Comparison of ENCODE assay signal across 8 mouse cellular contexts in the genomic region with DNA sequence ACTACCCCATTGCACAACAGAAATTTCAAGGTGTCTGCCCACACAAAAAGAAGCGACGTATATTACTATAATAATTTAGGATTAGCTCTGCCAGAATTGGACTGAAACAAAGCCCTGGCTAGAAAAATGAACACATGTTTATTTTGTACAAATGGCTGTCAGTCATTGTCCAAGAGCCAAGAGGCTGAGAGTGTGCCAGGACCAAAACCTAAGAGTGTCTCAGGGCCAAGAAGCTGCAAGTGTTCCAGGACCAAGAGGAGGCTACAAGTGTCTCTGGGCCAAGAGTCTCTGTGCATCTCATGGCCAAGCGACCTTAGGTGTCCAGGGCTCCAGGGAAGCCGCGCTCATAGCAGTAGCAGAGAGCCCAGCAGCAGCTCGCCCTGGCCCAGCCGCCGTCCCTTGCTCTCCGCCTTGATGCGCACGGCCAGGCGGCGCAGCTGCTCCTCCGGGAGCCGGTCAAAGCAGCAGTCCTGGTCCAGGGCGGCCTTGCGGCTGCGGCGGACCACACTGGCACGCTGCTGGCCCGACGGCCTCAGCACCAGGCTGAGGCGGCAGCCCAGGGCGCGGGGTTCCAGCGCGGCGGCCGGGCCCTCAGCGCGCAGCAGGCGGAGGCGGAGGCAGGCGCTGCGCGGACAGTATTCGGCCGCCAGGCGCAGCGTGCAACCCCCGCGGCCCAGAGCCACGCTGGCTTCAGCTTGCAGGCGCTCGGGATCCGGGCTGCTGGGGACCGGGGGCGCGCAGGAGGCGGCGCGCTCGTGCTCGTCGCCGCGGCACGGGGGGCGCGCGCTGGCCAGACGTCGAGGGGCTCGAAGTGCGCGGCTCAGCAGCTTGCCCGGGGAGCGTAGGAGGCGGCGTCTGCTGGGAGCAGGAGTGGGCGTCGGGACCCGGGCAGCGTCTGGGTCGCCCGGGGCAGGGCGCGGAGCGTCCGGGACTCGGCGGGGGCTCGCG. TPM values are rescaled to one million over a fixed set of nuclear protein-coding genes. Genes with fewer than 3 reads are reported as not detected.
DNase-seq lines count a peak whose midpoint lies in the region; ATAC-seq and TF ChIP-seq lines count a peak whose summit lies in the region.

No protein-coding gene starts in this region.

- H3K4me1 ChIP-seq in forebrain, embryonic 10.5 days, result peaks cover 21% of the 10 kb centered on the region
- peaks cover 15% of the 10 kb centered on the region; the same call in 1 of the 2 replicates for H3K4me1 ChIP-seq in stomach, embryonic 15.5 days

- H3K36me3 ChIP-seq in forebrain, embryonic 10.5 days (replicated peaks), result no peaks in the 10 kb centered on the region
- H3K36me3 ChIP-seq in stomach, embryonic 15.5 days, result no peaks in the 10 kb centered on the region

- WGBS in forebrain, embryonic 10.5 days, result 2% methylated on average over 84 of the region's 84 CpGs
- WGBS in stomach, embryonic 15.5 days, result 2% methylated on average over 84 of the region's 84 CpGs

- H3K9me3 ChIP-seq in forebrain, embryonic 10.5 days, result no peaks in the 10 kb centered on the region
- no peaks in the 10 kb centered on the region for H3K9me3 ChIP-seq in stomach, embryonic 15.5 days

- H3K4me2 ChIP-seq in stomach, embryonic 15.5 days, result peak overlapping the region; percentile 91

- peak overlapping the region; percentile 59; the same call in 1 of the 2 replicates for H3K27ac ChIP-seq in forebrain, embryonic 10.5 days
- H3K27ac ChIP-seq in stomach, embryonic 15.5 days, result peak overlapping the region; percentile 1; the same call in 1 of the 2 replicates

- 0 out of 2 replicates have a peak, but pooled peaks have one; percentile 6 for TF ChIP-seq POLR2A in brain, embryonic 14.5 days (IDR thresholded peaks at IDR 0.05; ENCODE audit: borderline replicate concordance, extremely low read depth, insufficient read depth, insufficient read length, poor library complexity, severe bottlenecking)

- ATAC-seq in stomach, embryonic 15.5 days (ENCODE audit: insufficient read depth, low FRiP score, low read depth), result peak; percentile 85

- 0 out of 2 replicates have a peak overlapping the region, but pooled peaks have one; percentile 22 for H3K9ac ChIP-seq in stomach, embryonic 15.5 days

- intact Hi-C loops in heart, postnatal 14 days (cut with DNase I), result no loop called here
- intact Hi-C loops in left cerebral cortex, postnatal 14 days (cut with DNase I), result no loop called here

- peaks cover 61% of the 10 kb centered on the region for H3K27me3 ChIP-seq in forebrain, embryonic 10.5 days (ENCODE audit: poor library complexity, severe bottlenecking)
- peaks cover 24% of the 10 kb centered on the region; the same call in 1 of the 2 replicates for H3K27me3 ChIP-seq in stomach, embryonic 15.5 days (replicated peaks)

- no peak for TF ChIP-seq CTCF in brain, embryonic 14.5 days (IDR thresholded peaks at IDR 0.05; ENCODE audit: borderline replicate concordance, extremely low read depth, insufficient read depth, insufficient read length)

- H3K4me3 ChIP-seq in forebrain, embryonic 10.5 days, result peak overlapping the region; percentile 58
- H3K4me3 ChIP-seq in stomach, embryonic 15.5 days (replicated peaks), result peak overlapping the region; percentile 50

- peak; percentile 71 for DNase-seq in adrenal gland, adult 2 months
- no peak for DNase-seq in adrenal gland, adult 8-10 months
- DNase-seq in brain, embryonic 14.5 days (ENCODE audit: low read depth), result peak; percentile 75
- DNase-seq in forebrain, embryonic 10.5 days (ENCODE audit: extremely low spot score, low spot score), result peak; percentile 45
- peak; percentile 58 to 71 for DNase-seq in heart, postnatal 14 days
- DNase-seq in left cerebral cortex, postnatal 14 days (ENCODE audit: low spot score in 2 of 2), result peak; percentile 58 to 61
- DNase-seq in mesoderm, embryonic 11.5 days (ENCODE audit: low read depth, low spot score), result peak; percentile 63

RNA-seq across cellular contexts. Expression of gene C2cd4a, which starts 1.4 kb away (rescaled TPM):
- total RNA-seq in adrenal gland, adult 2 months (2021), result not detected
- polyA plus RNA-seq in adrenal gland, adult 2 months (2012; rRNA removed), result 2.0 and 3.2 TPM in 2 replicates
- total RNA-seq in adrenal gland, adult 8-10 months (2022), result under 1 TPM in 1 of 4 experiments, not detected in 3; 0.80 TPM
- polyA plus RNA-seq in brain, embryonic 14.5 days (2012; rRNA removed), result 0.42 and 0.52 TPM in 2 replicates
- polyA plus RNA-seq in forebrain, embryonic 10.5 days (2016; fragmentation: Nextera tagmentation; extraction: Ambion mirVana), result not detected in 2 replicates
- not detected for total RNA-seq in heart, postnatal 14 days (2021)
- under 1 TPM in 1 of 2 experiments, not detected in 1; 0.59 TPM for total RNA-seq in left cerebral cortex, postnatal 14 days (2021)
- 1.9 and 2.7 TPM in 2 replicates for polyA plus RNA-seq in stomach, embryonic 15.5 days (2015; fragmentation: Nextera tagmentation; extraction: Ambion mirVana)

RNA-seq across cellular contexts. Expression of gene Vps13c, which starts 9.5 kb away (rescaled TPM):
- total RNA-seq in adrenal gland, adult 2 months (2021), result 10 to 100 TPM; 40.6 to 57.6 TPM
- 2.7 and 3.7 TPM in 2 replicates for polyA plus RNA-seq in adrenal gland, adult 2 months (2012; rRNA removed)
- 10 to 100 TPM; 57.4 to 61.2 (median 59.2) TPM for total RNA-seq in adrenal gland, adult 8-10 months (2022)
- 19.2 and 20.7 TPM in 2 replicates for polyA plus RNA-seq in brain, embryonic 14.5 days (2012; rRNA removed)
- 3.2 and 4.1 TPM in 2 replicates for polyA plus RNA-seq in forebrain, embryonic 10.5 days (2016; fragmentation: Nextera tagmentation; extraction: Ambion mirVana)
- total RNA-seq in heart, postnatal 14 days (2021), result 10 to 100 TPM; 37.8 to 38.0 TPM
- 10 to 100 TPM; 62.3 to 66.2 TPM for total RNA-seq in left cerebral cortex, postnatal 14 days (2021)
- polyA plus RNA-seq in stomach, embryonic 15.5 days (2015; fragmentation: Nextera tagmentation; extraction: Ambion mirVana), result 6.1 and 6.7 TPM in 2 replicates
